Mouse (Mus musculus): ENCODE results near the gene Ap4e1. TPM values are rescaled to one million over a fixed set of nuclear protein-coding genes. Genes with fewer than 3 reads are reported as not detected.
"Not testable (repeated sequence)": the region's sequence is repeated elsewhere in the genome, so short reads cannot be mapped to it uniquely, and the experiment has no call there.

Gene Ap4e1
- polyA plus RNA-seq, 1 experiment, result 2.4 TPM

- H3K4me1 ChIP-seq (ENCODE audit: control insufficient read depth, insufficient read depth, low read length), result peaks cover 10% of the 10 kb centered on the region
- H3K36me3 ChIP-seq (ENCODE audit: control insufficient read depth, insufficient read depth, low read length), result no peaks in the 10 kb centered on the region
- H3K4me3 ChIP-seq (ENCODE audit: insufficient read depth, low read depth, low read length), result no peak overlapping the region
- WGBS, result 92% methylated on average over 2 of the region's 2 CpGs
- no peak for DNase-seq
- H3K27me3 ChIP-seq (replicated peaks; ENCODE audit: control insufficient read depth, insufficient read depth, low read length), result no peaks in the 10 kb centered on the region
- TF ChIP-seq CTCF (conservative IDR thresholded peaks at IDR 0.05; ENCODE audit: insufficient read depth, insufficient read length, low read depth, low read length) (no peak), POLR2A (IDR thresholded peaks at IDR 0.05; ENCODE audit: low read depth, low read length) (no peak)
- no peak overlapping the region for H3K27ac ChIP-seq (ENCODE audit: insufficient read depth, low read depth, low read length)
Measured at GRCm38 (mm10) chr2:127074116-127074515, 65.6 kb downstream of the Ap4e1 start.

GRCm38 (mm10) chr2:127077611-127078010 is 69.1 kb downstream of the Ap4e1 start:
- Histone ChIP-seq H3K27ac (ENCODE audit: insufficient read depth, low read depth, low read length) (no peak overlapping the region), H3K4me3 (ENCODE audit: insufficient read depth, low read depth, low read length) (no peak overlapping the region), H3K4me1 (ENCODE audit: control insufficient read depth, insufficient read depth, low read length) (peaks cover 10% of the 10 kb centered on the region), H3K36me3 (ENCODE audit: control insufficient read depth, insufficient read depth, low read length) (no peaks in the 10 kb centered on the region), H3K27me3 (replicated peaks; ENCODE audit: control insufficient read depth, insufficient read depth, low read length) (no peaks in the 10 kb centered on the region)
- no peak for DNase-seq
- 80% methylated on average over 9 of the region's 9 CpGs for WGBS
- TF ChIP-seq POLR2A (IDR thresholded peaks at IDR 0.05; ENCODE audit: low read depth, low read length), result no peak
- TF ChIP-seq CTCF (conservative IDR thresholded peaks at IDR 0.05; ENCODE audit: insufficient read depth, insufficient read length, low read depth, low read length), result no peak

- peak; percentile 28 for DNase-seq
- 36% methylated on average over 2 of the region's 2 CpGs for WGBS
- H3K4me1 ChIP-seq (ENCODE audit: control insufficient read depth, insufficient read depth, low read length); H3K36me3 ChIP-seq (ENCODE audit: control insufficient read depth, insufficient read depth, low read length); H3K4me3 ChIP-seq (ENCODE audit: insufficient read depth, low read depth, low read length); H3K27me3 ChIP-seq (replicated peaks; ENCODE audit: control insufficient read depth, insufficient read depth, low read length): not testable (repeated sequence)
- peak overlapping the region; percentile 77; the same call in 1 of the 2 replicates for H3K27ac ChIP-seq (ENCODE audit: insufficient read depth, low read depth, low read length)
Measured at GRCm38 (mm10) chr2:127079066-127079465, 70.5 kb downstream of the Ap4e1 start.

GRCm38 (mm10) chr2:127079881-127080590 is 71.5 kb downstream of the Ap4e1 start:
- peak overlapping the region; percentile 81 for H3K27ac ChIP-seq (ENCODE audit: insufficient read depth, low read depth, low read length)
- H3K4me3 ChIP-seq (ENCODE audit: insufficient read depth, low read depth, low read length), result peak overlapping the region; percentile 31
- peaks cover 10% of the 10 kb centered on the region for H3K4me1 ChIP-seq (ENCODE audit: control insufficient read depth, insufficient read depth, low read length)
- H3K36me3 ChIP-seq (ENCODE audit: control insufficient read depth, insufficient read depth, low read length), result no peaks in the 10 kb centered on the region
- DNase-seq, result peak; percentile 89
- TF ChIP-seq CTCF (conservative IDR thresholded peaks at IDR 0.05; ENCODE audit: insufficient read depth, insufficient read length, low read depth, low read length), result no peak
- TF ChIP-seq POLR2A (IDR thresholded peaks at IDR 0.05; ENCODE audit: low read depth, low read length), result no peak
- WGBS, result 51% methylated on average over 11 of the region's 11 CpGs
- no peaks in the 10 kb centered on the region for H3K27me3 ChIP-seq (replicated peaks; ENCODE audit: control insufficient read depth, insufficient read depth, low read length)

GRCm38 (mm10) chr2:127080591-127081218 is 72.2 kb downstream of the Ap4e1 start:
- no peak for DNase-seq
- 65% methylated on average over 11 of the region's 11 CpGs for WGBS
- H3K4me1 ChIP-seq (ENCODE audit: control insufficient read depth, insufficient read depth, low read length), result peaks cover 10% of the 10 kb centered on the region
- peak overlapping the region; percentile 81 for H3K27ac ChIP-seq (ENCODE audit: insufficient read depth, low read depth, low read length)
- H3K4me3 ChIP-seq (ENCODE audit: insufficient read depth, low read depth, low read length), result peak overlapping the region; percentile 31
- TF ChIP-seq CTCF (conservative IDR thresholded peaks at IDR 0.05; ENCODE audit: insufficient read depth, insufficient read length, low read depth, low read length) (no peak), POLR2A (IDR thresholded peaks at IDR 0.05; ENCODE audit: low read depth, low read length) (no peak)
- no peaks in the 10 kb centered on the region for H3K27me3 ChIP-seq (replicated peaks; ENCODE audit: control insufficient read depth, insufficient read depth, low read length)
- H3K36me3 ChIP-seq (ENCODE audit: control insufficient read depth, insufficient read depth, low read length), result no peaks in the 10 kb centered on the region

GRCm38 (mm10) chr2:127086235-127086634 is 77.7 kb downstream of the Ap4e1 start:
- no peaks in the 10 kb centered on the region for H3K27me3 ChIP-seq (replicated peaks; ENCODE audit: control insufficient read depth, insufficient read depth, low read length)
- no peak for DNase-seq
- TF ChIP-seq CTCF (conservative IDR thresholded peaks at IDR 0.05; ENCODE audit: insufficient read depth, insufficient read length, low read depth, low read length), result no peak
- no peak for TF ChIP-seq POLR2A (IDR thresholded peaks at IDR 0.05; ENCODE audit: low read depth, low read length)
- 81% methylated on average over 5 of the region's 5 CpGs for WGBS
- no peak overlapping the region for H3K27ac ChIP-seq (ENCODE audit: insufficient read depth, low read depth, low read length)
- no peaks in the 10 kb centered on the region for H3K4me1 ChIP-seq (ENCODE audit: control insufficient read depth, insufficient read depth, low read length)
- peaks cover 2% of the 10 kb centered on the region; the same call in 1 of the 2 replicates for H3K36me3 ChIP-seq (ENCODE audit: control insufficient read depth, insufficient read depth, low read length)
- no peak overlapping the region for H3K4me3 ChIP-seq (ENCODE audit: insufficient read depth, low read depth, low read length)

GRCm38 (mm10) chr2:127090151-127090550 is 81.6 kb downstream of the Ap4e1 start:
- not testable (repeated sequence) for H3K4me1 ChIP-seq (ENCODE audit: control insufficient read depth, insufficient read depth, low read length); DNase-seq; H3K27me3 ChIP-seq (replicated peaks; ENCODE audit: control insufficient read depth, insufficient read depth, low read length); H3K36me3 ChIP-seq (ENCODE audit: control insufficient read depth, insufficient read depth, low read length); H3K27ac ChIP-seq (ENCODE audit: insufficient read depth, low read depth, low read length); H3K4me3 ChIP-seq (ENCODE audit: insufficient read depth, low read depth, low read length)

Measured in kidney, adult 2 months (tissue).